Mouse (Mus musculus): ENCODE results near the gene Dgkg. TPM values are rescaled to one million over a fixed set of nuclear protein-coding genes. Genes with fewer than 3 reads are reported as not detected.
A peak's percentile ranks its signal among the peaks of the same experiment; 100 is the strongest.

The Dgkg gene
- total RNA-seq, 2 experiments from 2014 or later, result 2.2 to 2.9 TPM

DNA sequence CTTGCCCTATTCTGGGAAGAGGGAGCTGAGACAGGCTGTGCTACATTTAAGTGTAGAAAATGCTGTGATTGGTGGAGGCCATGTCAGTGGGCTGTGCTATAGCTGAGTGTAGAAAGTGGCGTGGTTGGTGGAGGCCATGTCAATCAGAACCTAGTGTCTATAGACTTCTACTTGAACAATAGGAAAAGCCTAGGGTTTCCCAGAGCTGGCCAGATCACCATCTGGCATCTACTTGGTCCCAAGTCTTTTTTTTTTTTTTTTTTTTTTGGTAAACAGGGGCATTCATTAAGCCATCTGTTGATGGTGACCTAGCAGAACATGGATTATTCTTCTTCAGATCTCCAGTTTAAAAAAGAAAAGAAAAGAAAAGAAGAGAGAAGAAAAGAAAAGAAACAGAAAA lies 60.6 kb downstream of the Dgkg start:
- DNase-seq, result no peak

DNA sequence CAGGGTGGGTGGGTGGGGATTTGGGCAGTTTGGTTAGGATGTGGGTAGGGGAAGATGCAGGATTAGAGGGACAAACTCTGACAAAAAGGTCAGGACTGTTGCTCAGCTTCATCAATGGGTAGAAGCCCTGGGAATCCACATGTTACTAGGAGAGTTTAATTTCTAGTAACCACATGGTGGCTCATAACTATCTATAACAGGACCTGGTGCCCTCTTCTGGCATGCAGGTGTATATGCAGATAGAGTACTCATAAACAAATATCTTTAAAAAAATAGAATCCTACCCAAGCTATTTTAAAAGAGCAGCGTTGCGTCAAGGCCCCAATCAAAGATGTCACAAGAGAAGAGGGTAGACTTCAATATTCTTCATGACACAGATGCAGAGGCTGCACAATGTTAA lies 63.1 kb downstream of the Dgkg start:
- DNase-seq, result no peak

DNA sequence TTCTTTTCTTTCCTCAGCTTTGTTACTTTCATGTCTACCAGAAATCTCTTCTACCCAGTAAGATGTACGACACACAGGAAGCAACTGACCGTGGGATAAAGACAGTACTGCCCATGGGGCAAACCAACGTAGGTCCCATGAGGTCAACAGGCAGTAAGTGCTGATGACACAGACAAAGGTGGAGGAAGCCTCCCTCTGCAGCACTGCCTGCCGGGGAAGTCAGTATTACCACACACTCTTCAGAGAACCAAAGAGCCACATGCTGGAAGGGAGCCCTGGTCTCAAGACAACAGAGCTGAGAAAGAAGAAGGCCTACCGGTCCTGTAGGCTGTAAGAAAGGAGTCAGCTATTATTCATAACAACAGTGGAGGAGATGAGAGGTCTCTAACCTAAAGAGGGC lies 67.4 kb downstream of the Dgkg start:
- no peak for DNase-seq

DNA sequence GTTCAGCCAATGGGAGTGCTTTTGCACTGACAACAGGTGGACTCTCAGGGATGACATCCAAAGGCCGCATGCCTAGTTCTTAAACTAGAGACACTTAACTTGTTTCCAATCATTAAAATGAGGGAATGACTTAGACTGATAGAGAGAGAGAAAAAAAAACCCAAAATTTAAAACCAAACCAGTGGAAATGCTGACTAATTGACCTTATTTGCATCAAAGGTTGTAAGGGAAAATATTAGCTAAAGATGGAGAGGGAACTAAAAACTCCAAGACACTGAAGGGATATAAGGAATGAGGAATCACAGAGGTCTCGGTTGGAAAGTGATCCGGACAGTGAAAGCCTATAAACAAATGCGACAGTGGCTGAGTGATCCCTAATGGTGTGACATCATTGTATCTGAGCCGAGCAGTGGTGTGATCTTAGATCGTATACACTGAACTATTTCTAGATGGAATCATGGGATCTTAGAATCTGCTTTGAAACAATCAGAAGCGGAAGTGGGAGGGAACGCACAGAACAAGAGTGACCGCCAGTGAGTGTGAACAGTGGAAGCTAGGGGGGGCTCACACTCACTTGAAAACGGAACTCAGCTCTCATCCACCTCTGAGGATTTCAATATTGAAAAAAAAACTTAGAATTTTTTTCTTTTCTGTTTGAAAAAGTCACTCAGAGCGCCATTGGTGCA lies 70.7 kb downstream of the Dgkg start:
- DNase-seq, result no peak

DNA sequence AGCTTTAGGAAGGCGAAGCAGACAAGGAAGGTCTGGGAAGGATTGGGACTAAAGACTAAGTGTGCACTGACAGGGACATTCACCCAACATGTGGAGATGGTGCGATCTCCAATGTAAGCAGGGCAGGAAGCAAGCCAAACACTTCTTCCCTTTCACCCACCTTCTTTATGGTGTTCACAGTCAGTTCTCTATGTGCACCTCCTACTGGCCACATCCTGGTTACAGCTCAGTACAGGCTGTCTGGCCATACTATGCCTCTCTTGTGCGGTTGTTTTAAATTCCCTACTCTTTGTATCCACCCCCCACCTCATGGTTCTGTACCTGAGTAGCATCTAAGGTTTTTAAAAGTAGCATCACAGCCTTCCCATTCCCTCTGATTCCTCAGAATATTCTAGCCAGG lies 71.5 kb downstream of the Dgkg start:
- no peak for DNase-seq

DNA sequence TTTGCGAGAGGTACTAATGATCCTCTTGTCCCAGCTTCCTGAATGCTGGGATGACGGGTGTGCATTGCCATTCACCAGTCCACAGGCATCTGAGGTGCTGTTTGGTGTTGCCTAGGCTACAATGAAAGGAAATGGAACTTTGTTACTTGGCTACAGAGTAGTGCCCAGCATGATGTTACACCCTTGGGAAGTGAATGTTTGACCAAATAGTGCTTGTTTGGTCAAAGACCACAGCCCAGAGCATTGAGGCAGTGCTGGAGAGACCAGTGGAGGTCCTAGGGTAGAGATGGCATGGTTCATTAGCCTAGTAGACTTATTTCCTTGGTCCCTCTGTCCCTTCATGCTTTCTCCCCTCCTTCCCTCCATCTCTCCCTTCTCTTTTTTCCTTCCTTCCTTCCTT lies 73.6 kb downstream of the Dgkg start:
- DNase-seq, result no peak

DNA sequence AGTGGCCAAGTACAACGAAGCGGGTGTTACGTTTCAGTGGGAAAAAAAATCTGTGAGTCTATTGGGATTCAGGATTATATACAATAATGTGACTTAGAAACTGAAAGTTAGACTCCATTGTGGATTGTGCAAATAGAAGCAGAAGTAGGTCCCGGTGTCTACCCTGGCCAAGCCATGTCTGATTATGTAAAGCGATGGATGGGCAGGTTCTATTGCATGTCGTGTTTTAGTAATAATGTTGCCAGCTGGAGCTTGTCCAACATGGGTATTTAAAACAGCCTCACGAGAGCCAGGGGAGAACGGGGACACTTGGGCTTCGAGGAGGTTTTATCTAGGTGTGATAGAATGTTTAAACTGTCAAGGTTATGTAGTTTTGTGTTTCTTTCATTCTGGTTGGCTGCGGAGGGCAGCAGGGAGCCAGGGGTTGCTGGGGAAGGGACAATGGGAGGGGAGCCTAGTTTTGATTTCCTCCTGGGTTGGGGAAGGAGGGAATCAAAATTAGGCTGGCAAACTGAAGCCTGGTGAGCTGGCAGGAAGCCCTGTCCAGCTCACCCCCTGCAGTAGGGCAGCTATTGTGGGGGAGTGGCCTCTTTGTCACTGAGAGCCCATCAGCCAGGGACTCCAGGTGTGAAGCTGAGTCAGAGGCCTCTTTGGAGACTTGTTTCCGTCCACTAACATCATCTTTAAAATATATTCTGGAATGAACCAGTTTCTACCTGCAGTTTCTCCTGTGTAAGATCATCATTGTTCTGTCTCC lies 74.7 kb downstream of the Dgkg start:
- DNase-seq, result no peak

DNA sequence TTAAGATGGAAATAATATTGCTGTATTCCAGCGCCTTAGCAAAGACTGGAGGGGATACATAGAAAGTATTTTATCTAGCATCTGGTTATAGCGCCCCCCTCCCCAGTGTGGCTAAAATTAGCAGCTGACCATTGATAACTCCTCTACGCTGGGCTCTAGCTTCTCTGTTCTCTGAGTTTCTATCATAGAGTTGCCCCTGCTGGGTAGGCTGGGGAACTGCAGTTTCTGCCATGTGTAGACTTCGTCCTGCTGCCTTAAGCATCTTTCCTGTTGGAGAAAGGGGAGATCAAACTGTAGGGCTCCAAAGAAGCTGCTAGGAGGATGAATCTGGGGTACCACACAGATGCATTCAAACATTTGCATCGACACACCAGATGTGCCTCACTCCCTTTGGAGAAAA lies 76.9 kb downstream of the Dgkg start:
- no peak for DNase-seq

DNA sequence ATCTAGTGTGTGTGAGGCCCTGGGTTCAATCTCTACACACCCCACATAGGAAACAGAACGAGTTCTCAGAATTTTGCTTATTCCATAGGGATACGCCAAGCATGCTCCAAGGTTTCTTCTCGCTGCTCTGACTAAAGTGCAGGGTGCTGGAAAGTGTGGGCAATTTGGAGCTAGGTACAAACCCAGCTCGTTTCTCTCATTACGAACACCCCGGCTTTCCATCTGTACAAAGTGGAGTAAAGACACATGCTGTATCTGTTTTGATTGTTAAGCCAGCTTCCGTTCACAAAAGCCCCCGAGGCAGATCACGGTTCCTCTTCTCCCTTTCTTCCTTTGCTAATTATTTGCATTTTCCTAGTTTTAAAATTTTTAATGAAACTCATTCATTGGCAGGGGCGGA lies 78.1 kb downstream of the Dgkg start:
- no peak for DNase-seq

DNA sequence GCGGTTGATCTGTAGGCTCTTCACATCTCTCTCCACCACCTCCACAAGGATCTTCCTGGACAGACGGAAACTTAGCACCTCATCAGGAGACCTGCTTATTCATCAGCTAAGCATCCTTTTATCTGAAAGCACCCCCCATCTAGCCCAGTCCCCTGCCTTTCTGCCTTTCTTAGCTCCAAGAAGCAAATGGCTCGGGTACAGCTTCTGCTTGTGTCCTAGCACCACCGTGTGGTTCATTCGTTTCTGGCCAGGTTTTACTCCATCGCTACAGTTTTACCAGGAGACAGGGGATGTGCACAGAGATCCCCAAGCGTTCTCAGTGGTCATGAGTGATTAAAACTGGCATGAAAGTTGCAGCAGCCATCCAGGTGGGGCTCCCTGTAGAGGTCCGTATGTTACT lies 79.4 kb downstream of the Dgkg start:
- DNase-seq, result peak; percentile 20 to 21

DNA sequence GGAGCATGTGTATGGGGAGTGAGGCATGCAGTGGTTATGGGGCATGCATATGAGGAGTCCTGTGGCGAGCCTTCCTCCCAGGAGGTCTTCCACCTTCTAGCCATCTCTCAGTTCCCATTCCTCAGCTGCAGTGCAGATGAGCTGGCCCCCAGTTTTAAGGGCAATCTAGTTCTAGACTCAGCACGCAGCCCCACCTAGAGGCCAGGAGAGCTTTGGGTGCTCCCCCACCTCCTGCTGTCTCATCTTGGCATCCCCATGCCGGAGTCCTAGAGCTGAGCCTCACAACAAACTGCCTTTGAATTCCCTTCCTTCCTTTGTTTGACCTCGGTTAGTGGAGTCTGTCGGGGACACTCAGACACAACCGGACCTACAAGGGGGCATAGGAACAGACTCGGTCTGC lies 82.9 kb downstream of the Dgkg start:
- no peak for DNase-seq

DNA sequence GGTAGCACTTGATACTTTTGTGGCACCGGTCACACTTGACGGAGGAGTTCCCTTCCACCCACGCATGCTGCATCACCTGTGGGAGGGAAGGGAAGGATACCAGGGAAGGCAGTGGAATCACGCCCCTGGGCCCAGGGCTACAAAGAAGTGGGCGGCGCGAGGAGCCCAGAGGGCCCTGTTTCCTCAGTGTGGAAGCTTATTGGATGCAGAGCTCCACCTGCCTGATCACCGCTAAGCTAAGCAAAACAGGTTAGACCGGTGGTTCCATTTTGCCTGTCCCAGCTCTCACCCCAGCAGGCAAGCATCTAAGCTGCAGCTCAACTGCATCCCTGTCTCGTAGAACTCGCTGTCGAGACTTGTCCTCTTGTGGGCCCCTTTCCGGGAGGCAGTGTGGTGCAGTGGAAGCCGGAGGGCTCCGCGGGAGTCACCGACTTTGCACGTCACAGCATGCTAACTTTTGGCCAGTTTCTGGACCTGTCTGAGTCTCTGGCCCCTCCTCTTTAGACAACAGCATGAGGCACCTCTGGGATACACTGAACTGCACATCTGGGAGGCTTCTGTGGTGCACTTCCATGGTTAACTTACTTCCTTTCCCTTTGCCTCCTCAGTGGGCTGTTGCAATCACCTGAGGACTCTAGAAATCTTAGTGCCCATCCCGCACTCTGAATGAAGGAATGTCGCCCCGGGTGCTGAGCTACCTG lies 84.2 kb downstream of the Dgkg start:
- DNase-seq, result no peak

DNA sequence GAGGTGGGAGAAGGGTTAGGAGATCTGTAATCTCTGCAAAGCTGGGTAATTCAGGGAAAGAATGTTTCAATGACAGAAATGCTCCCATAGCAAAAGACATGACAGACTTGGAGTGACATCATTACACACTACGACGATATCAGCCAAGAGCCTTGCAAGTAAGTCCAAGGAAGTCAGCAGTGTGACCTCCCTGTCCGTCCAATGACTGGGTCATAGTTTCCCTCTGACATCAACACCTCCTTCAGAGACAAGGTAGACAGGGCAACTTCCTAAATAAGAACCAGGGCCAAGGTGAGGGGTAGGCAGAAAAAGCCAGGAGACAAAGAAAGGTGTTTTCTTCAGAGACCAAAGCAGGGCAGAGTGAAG lies 92.1 kb downstream of the Dgkg start:
- DNase-seq, result no peak

DNA sequence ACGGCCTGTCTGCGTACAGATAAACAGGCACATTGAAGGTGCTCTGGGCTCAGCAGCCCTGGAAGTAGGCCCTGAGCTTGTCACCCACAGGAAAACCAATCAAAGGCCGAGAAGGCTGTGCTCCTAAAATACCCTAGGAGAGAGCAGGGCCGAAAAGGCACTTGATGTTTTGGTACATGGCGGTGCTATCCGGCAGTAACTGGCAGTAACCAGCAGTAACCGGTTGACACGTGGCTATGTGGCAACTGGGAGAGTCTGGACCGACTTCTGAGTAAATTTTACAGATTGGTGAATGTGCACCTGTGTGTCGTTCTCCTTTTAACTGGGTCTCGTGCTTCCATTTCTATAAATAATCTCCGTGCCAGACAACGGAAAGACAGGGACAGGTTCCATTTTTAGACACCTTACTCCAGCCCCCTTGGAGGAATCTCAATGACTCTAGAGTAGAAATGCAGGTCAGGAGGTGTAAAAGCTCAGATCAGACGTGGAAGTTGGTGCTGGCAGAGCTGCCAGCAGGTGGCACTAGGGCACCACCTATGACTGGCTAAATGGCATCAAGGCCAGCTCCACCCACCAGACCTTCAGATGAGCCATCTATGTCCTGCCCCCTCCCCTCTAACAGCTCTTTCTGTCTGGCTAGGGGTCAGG lies 92.6 kb downstream of the Dgkg start:
- peak; percentile 79 to 86 for DNase-seq

DNA sequence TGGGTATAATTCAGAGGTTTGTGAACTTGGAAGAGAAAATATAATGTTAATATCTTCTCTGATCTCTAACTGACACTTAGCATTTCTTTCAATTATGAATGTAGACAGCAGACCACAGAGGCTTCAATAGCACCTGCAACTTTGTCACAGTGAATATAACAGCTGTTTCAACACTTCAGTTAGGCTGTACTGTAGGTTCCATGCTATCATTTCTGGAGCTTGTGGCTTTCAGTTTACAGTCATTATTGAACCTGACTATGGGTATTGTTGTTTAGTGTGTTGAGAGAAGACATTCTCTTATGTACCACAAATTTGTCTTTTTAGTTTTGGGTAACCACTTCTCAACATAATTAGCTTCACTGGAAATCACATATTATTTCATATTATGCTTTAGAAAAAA lies 93.4 kb downstream of the Dgkg start:
- no peak for DNase-seq

DNA sequence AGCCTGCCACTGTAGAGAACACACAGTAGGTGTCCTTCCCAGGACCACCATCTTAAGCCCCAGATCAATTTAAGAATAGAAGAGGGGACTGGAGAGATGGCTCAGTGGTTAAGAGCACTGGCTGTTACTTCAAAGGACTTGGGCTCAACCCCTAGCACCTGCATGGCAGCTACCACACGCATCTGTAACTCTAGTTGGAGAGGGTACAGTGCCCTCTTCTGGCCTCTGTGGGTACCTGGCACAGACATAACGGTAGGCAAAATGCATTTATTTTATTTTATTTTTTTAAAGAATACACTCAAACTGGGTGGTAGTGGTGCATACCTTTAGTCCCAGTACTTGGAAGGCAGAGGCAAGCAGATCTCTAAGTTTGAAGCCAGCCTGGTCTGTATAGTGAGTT lies 102.0 kb downstream of the Dgkg start:
- peak; percentile 26 to 36 for DNase-seq

DNA sequence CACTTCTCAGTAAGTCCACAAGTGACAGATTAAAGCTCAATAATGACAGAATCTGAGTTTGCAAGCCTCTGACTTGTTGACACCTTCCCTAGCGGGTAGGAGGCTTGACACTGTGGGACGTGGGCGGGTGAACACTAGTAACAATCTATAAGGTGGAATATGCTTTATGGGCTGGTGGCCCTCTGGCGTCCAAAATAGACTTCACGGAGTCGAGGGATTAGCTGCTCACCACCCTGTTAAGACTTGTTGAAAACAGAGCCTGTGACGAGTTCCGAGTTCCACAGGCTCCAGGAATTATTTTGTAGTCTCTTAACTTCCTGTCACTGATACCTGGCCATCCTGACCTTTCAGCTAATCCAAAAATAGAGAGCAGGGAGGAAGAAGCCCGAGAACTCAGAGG lies 104.7 kb downstream of the Dgkg start:
- no peak for DNase-seq

DNA sequence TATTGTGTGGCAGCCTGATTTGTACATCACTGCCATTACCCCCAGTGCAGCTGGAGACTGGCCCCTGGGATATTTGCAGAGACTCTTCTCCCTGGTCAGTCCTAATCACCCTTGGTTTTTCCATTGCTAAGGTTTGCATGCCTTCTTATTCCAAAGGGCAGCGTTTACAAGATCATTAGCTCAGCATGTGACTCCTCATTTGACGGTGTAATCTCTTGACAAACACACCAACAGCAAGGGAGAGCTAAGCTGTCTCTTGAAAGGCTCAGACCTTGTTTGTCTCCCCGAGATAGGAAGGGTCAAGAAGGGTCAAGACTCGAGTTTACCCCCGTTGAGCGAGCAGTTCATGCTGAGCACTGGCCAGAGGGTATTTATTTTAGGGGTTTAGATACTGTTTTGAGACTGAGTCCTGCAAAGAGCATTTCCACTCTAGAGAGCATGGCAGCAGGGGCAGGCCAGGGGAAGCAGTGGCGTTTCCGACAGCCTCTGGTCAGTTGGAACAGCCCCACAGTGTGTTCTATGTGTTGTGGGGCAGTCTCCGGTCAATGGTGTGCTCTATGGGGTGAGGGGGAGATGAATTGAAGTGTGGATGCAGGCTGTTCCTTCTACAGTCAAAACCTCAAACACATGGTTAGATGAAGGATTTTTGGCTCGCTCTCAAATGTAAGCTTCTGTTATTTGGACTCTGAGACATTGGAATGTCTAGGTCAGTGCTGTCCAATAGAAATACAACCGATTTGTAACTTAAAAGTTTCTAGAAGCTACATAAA lies 105.6 kb downstream of the Dgkg start:
- DNase-seq, result no peak

DNA sequence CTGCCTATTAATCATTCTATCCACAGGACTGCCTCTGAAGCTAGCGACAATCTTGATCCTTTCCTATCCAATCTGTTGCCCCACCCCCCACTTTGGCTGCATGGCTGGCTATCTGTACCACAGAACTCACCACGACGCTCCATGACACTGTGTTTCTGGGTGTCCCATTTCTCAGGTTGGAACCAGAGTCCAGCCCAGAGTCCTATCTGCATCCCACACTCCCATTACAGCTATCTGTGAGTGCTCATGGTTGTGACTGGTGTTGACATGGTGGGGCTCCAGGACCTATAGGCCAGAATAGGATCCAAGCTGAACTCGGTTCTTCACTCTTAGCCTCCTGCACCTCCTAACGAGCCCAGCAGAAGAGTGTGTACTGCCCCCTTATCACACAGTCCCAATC lies 107.7 kb downstream of the Dgkg start:
- peak in 1 of 2 experiments; percentile 15 for DNase-seq

DNA sequence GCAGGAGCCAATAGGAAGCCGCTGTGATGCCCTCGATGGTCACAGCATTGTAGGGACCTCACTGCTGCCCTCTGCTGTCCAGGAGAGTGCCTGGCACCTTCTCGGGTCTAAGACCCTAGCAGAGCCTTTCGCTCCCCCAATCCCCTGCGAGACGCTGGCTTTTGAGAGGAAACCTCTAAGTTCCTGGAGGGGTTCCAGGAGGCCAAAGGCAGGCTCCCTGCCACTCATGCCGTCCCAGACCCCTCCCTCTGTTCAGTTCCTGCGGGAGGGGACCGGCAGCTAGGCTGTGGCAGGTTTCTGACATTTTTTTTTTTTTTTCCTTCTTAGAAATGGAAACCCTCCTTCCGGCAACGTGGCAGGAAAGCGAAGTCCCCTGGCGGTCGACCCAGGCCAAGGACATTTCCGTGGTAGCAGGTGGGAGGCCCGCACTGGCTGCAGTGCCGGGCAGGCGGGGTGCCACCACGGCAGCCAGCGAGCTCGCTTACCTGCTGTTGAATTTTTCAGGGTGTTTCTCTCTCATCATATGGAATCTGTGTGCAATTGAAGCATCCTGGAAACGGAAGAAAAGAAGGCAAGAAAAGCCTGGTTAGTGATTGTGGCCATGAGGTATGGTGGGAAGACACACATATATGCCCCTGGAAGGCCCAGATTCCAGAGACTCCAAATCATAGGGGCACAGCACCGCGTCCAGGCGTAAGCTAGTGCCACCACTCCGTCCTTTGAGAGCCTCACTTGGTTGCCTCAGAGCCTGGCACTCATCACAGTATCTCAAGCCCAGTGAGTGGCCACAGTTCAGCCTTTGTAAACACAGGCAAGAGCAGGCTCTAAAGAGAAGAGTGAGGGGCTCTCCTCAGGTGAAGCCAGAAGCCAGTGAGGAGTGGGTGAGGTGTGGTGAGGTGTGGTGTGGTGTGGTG lies 108.6 kb downstream of the Dgkg start:
- DNase-seq, result peak; percentile 87 to 91

DNA sequence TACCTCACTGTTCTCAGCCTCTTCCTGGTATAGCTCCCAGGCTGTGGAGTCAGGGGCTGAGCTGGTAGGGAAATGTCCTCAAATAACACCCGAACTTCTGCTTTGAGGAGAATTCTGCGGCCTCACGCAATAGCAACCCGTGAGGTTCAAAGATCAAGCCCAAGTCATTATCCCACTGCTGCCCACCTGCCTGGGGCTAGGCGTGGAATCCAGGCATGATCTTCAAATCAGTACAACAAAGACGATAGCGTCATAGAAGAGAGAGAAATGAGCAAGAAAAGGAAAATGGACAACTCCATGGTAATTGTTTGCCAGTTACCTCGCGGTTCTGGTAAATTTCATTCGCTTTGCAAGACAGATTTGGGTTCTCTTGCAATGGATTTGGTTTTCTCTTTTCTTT lies 109.3 kb downstream of the Dgkg start:
- DNase-seq, result no peak

Measured in adrenal gland, postnatal 36 days (tissue).